Mouse (Mus musculus): ENCODE measurements around the gene Mast1. TPM values are rescaled to one million over a fixed set of nuclear protein-coding genes. Genes with fewer than 3 reads are reported as not detected.
A peak's percentile ranks its signal among the peaks of the same experiment; 100 is the strongest.

The Mast1 gene
- polyA plus RNA-seq, 1 experiment from 2014 or later: 1.2 TPM

- 33% methylated on average over 3 of the region's 3 CpGs for WGBS
- ATAC-seq: no peak
- peaks cover 31% of the 10 kb centered on the region for H3K4me1 ChIP-seq (ENCODE audit: control insufficient read depth, insufficient read depth, low read length)
- no peaks in the 10 kb centered on the region for H3K9me3 ChIP-seq (ENCODE audit: control insufficient read depth, low read length)
- H3K27ac ChIP-seq (ENCODE audit: low read length): peak overlapping the region; percentile 50
- no peaks in the 10 kb centered on the region for H3K27me3 ChIP-seq (replicated peaks; ENCODE audit: control insufficient read depth, insufficient read depth, low read length)
- peak overlapping the region; percentile 11; the same call in 1 of the 2 replicates for H3K9ac ChIP-seq (ENCODE audit: low read depth, low read length)
- H3K4me2 ChIP-seq (ENCODE audit: low read depth, low read length): no peak overlapping the region; the same call in 1 of the 2 replicates
- 0 out of 2 replicates have a peak, but pooled peaks cover 3% of the 10 kb centered on the region for H3K36me3 ChIP-seq (ENCODE audit: control insufficient read depth, insufficient read depth, low read length)
- no peak overlapping the region for H3K4me3 ChIP-seq (ENCODE audit: low read length)
Observed at GRCm38 (mm10) chr8:84966603-84967002, 29.4 kb upstream of the Mast1 start.

- Histone ChIP-seq H3K9ac (ENCODE audit: low read depth, low read length) (peak overlapping the region; percentile 77), H3K27ac (ENCODE audit: low read length) (peak overlapping the region; percentile 72), H3K4me3 (ENCODE audit: low read length) (peak overlapping the region; percentile 65), H3K9me3 (ENCODE audit: control insufficient read depth, low read length) (no peaks in the 10 kb centered on the region), H3K4me1 (ENCODE audit: control insufficient read depth, insufficient read depth, low read length) (peaks cover 26% of the 10 kb centered on the region), H3K4me2 (ENCODE audit: low read depth, low read length) (peak overlapping the region; percentile 93), H3K27me3 (replicated peaks; ENCODE audit: control insufficient read depth, insufficient read depth, low read length) (no peaks in the 10 kb centered on the region), H3K36me3 (ENCODE audit: control insufficient read depth, insufficient read depth, low read length) (0 out of 2 replicates have a peak, but pooled peaks cover 4% of the 10 kb centered on the region)
- WGBS: under 1% methylated on average over 41 of the region's 41 CpGs
- peak; percentile 89 for ATAC-seq
Observed at GRCm38 (mm10) chr8:84965731-84966291, 28.7 kb upstream of the Mast1 start.

DNA sequence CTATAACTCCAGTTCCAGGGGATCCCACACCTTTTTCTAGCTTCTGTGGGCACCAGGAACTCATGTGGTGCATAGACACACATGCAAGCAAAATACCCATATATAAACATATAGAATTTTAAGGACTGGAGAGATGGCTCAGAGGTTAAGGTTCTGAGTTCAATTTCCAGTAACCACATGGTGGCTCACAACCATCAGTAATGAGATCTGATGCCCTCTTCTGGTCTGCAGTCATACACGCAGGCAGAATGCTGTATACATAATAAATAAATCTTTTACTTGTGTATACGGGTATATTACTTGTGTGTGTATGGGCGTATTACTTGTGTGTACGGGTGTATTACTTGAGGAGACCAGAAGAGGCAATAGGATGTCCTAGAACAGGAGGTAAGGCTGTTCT lies 26.8 kb upstream of the Mast1 start:
- WGBS: 84% methylated on average over 4 of the region's 4 CpGs
- Histone ChIP-seq H3K36me3 (ENCODE audit: control insufficient read depth, insufficient read depth, low read length) (0 out of 2 replicates have a peak, but pooled peaks cover 4% of the 10 kb centered on the region), H3K27me3 (replicated peaks; ENCODE audit: control insufficient read depth, insufficient read depth, low read length) (no peaks in the 10 kb centered on the region), H3K4me1 (ENCODE audit: control insufficient read depth, insufficient read depth, low read length) (peaks cover 21% of the 10 kb centered on the region), H3K27ac (ENCODE audit: low read length) (no peak overlapping the region), H3K4me2 (ENCODE audit: low read depth, low read length) (no peak overlapping the region), H3K4me3 (ENCODE audit: low read length) (no peak overlapping the region), H3K9ac (ENCODE audit: low read depth, low read length) (no peak overlapping the region), H3K9me3 (ENCODE audit: control insufficient read depth, low read length) (no peaks in the 10 kb centered on the region)
- no peak for ATAC-seq

DNA sequence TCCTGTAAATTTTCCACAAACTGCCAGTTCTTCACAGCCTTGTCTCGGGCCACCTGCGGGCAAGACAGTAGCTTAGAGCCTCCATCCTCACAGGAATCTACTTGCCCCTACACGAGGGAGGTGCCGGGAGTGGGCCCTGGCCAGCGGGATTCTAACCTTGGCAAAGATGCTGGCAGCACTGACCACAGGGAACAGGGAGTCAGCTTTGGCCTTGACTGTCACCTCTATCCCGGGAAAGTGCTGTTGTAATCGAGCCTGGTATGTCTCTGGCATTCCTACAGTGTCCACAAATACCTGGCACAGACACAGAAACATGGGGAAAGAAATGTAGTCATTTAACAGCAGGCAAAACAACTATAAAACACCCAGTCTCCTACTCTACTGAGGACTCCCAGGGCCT lies 22.7 kb upstream of the Mast1 start:
- 91% methylated on average over 7 of the region's 7 CpGs for WGBS
- Histone ChIP-seq H3K4me2 (ENCODE audit: low read depth, low read length) (no peak overlapping the region), H3K4me3 (ENCODE audit: low read length) (no peak overlapping the region), H3K27me3 (replicated peaks; ENCODE audit: control insufficient read depth, insufficient read depth, low read length) (no peaks in the 10 kb centered on the region), H3K9ac (ENCODE audit: low read depth, low read length) (no peak overlapping the region), H3K27ac (ENCODE audit: low read length) (no peak overlapping the region), H3K9me3 (ENCODE audit: control insufficient read depth, low read length) (no peaks in the 10 kb centered on the region), H3K4me1 (ENCODE audit: control insufficient read depth, insufficient read depth, low read length) (peaks cover 1% of the 10 kb centered on the region), H3K36me3 (ENCODE audit: control insufficient read depth, insufficient read depth, low read length) (peaks cover 4% of the 10 kb centered on the region; the same call in 1 of the 2 replicates)
- ATAC-seq: no peak

GRCm38 (mm10) chr8:84956768-84957167 lies 19.6 kb upstream of the Mast1 start:
- H3K27ac ChIP-seq (ENCODE audit: low read length): no peak overlapping the region
- H3K4me2 ChIP-seq (ENCODE audit: low read depth, low read length): no peak overlapping the region
- no peak for ATAC-seq
- H3K27me3 ChIP-seq (replicated peaks; ENCODE audit: control insufficient read depth, insufficient read depth, low read length): no peaks in the 10 kb centered on the region; the same call in 1 of the 2 replicates
- H3K9ac ChIP-seq (ENCODE audit: low read depth, low read length): no peak overlapping the region
- peaks cover 2% of the 10 kb centered on the region; the same call in 1 of the 2 replicates for H3K36me3 ChIP-seq (ENCODE audit: control insufficient read depth, insufficient read depth, low read length)
- H3K9me3 ChIP-seq (ENCODE audit: control insufficient read depth, low read length): no peaks in the 10 kb centered on the region
- no peaks in the 10 kb centered on the region for H3K4me1 ChIP-seq (ENCODE audit: control insufficient read depth, insufficient read depth, low read length)
- WGBS: 48% methylated on average over 2 of the region's 2 CpGs
- H3K4me3 ChIP-seq (ENCODE audit: low read length): no peak overlapping the region

DNA sequence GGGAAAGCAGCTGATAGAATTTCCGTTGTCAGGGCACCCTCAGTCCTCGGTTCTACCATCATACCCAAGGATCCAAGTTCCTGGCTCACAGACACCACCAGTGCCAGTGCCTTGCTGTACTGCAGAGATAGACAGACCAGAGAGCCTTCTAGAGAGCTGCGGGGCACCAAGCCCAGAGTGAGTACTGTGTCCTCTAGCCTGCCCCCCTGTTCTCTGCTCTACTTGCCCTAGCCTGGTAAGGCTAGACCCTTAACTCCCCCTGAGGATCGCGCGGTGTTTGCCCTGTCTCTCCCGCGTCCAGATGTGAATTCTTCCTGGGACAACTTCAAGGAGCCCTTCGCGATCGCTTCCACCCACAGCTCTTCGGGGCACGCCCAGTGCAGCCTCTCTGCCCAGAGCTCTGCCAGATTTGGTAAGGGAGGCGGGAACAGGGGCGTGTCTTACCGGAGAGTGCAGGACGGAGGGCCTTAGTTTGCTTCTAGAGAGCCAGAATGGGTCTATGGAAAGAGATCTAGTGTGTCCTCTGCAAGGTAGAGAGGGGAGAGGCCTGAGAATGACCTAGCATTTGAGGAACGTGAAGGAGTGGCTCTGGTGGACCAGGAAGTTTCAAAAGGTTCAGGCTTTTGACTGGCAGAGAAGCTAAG lies 15.6 kb upstream of the Mast1 start:
- no peak overlapping the region for H3K27ac ChIP-seq (ENCODE audit: low read length)
- H3K4me3 ChIP-seq (ENCODE audit: low read length): 0 out of 2 replicates have a peak overlapping the region, but pooled peaks have one; percentile 11
- peak; percentile 75 for ATAC-seq
- 7% methylated on average over 18 of the region's 18 CpGs for WGBS
- peaks cover 11% of the 10 kb centered on the region; the same call in 1 of the 2 replicates for H3K27me3 ChIP-seq (replicated peaks; ENCODE audit: control insufficient read depth, insufficient read depth, low read length)
- H3K4me1 ChIP-seq (ENCODE audit: control insufficient read depth, insufficient read depth, low read length): no peaks in the 10 kb centered on the region
- no peak overlapping the region for H3K9ac ChIP-seq (ENCODE audit: low read depth, low read length)
- no peaks in the 10 kb centered on the region; the same call in 1 of the 2 replicates for H3K36me3 ChIP-seq (ENCODE audit: control insufficient read depth, insufficient read depth, low read length)
- H3K9me3 ChIP-seq (ENCODE audit: control insufficient read depth, low read length): no peaks in the 10 kb centered on the region
- peak overlapping the region; percentile 37 for H3K4me2 ChIP-seq (ENCODE audit: low read depth, low read length)

DNA sequence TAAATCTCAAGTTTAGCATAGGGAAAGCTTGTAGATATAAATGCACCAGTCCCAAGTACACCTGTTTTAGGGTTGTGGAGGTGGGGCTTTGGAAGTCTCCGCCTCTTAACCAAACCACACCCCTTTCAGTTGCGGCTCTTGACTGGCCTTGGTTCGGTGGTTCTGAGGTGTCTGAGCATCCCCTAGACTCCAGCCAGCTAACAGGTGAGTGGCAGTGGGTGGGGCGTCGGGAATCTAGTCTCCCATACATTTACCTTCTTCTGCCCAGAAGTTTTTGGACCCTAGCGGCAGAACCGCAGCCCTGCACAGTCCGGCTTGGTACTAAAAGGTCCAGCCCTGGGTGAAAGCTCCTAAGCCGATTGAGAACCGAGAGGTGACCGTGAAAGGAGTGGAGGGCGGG lies 12.6 kb upstream of the Mast1 start:
- Histone ChIP-seq H3K27ac (ENCODE audit: low read length) (no peak overlapping the region), H3K4me3 (ENCODE audit: low read length) (no peak overlapping the region), H3K4me1 (ENCODE audit: control insufficient read depth, insufficient read depth, low read length) (peaks cover 9% of the 10 kb centered on the region), H3K27me3 (replicated peaks; ENCODE audit: control insufficient read depth, insufficient read depth, low read length) (peaks cover 36% of the 10 kb centered on the region), H3K9me3 (ENCODE audit: control insufficient read depth, low read length) (no peaks in the 10 kb centered on the region), H3K4me2 (ENCODE audit: low read depth, low read length) (no peak overlapping the region), H3K9ac (ENCODE audit: low read depth, low read length) (no peak overlapping the region), H3K36me3 (ENCODE audit: control insufficient read depth, insufficient read depth, low read length) (no peaks in the 10 kb centered on the region)
- ATAC-seq: no peak
- WGBS: 26% methylated on average over 12 of the region's 12 CpGs

DNA sequence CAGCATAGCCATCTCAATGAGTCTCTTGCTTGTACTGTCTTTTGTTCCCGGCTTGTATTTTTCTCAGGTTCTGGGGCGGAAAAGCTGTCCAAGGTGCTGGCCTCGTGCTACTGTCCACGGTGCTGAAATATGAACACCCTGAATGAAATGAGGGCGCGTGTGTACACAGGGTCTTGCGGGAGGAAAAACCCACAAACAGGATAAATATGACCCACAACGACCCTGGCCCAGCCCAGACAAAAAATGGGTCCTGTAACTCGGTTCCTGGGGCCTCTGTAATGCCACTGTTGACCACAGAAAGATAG lies 10.0 kb upstream of the Mast1 start:
- 13% methylated on average over 9 of the region's 9 CpGs for WGBS
- peak; percentile 38; the same call in 1 of the 2 replicates for ATAC-seq
- Histone ChIP-seq H3K27me3 (replicated peaks; ENCODE audit: control insufficient read depth, insufficient read depth, low read length) (peaks cover 52% of the 10 kb centered on the region), H3K27ac (ENCODE audit: low read length) (no peak overlapping the region), H3K36me3 (ENCODE audit: control insufficient read depth, insufficient read depth, low read length) (no peaks in the 10 kb centered on the region), H3K9me3 (ENCODE audit: control insufficient read depth, low read length) (no peaks in the 10 kb centered on the region), H3K4me3 (ENCODE audit: low read length) (no peak overlapping the region), H3K4me2 (ENCODE audit: low read depth, low read length) (no peak overlapping the region), H3K4me1 (ENCODE audit: control insufficient read depth, insufficient read depth, low read length) (peaks cover 13% of the 10 kb centered on the region), H3K9ac (ENCODE audit: low read depth, low read length) (no peak overlapping the region)

- H3K9ac ChIP-seq (ENCODE audit: low read depth, low read length): no peak within 1 kb of the TSS; the same call in 1 of the 2 replicates
- peaks cover 52% of the 10 kb centered on the region for H3K27me3 ChIP-seq (replicated peaks; ENCODE audit: control insufficient read depth, insufficient read depth, low read length)
- 12% methylated on average over 17 of the region's 17 CpGs for WGBS
Observed at GRCm38 (mm10) chr8:84946528-84947240, 9.5 kb upstream of the Mast1 start, which contains the start of gene Rtbdn. TSS of gene Rtbdn (plus strand) at chr8:84946991.

More at GRCm38 (mm10) chr8:84946528-84947240, 9.5 kb upstream of the Mast1 start, which contains the start of gene Rtbdn:
- no peaks in the 10 kb centered on the region for H3K36me3 ChIP-seq (ENCODE audit: control insufficient read depth, insufficient read depth, low read length)
- H3K4me3 ChIP-seq (ENCODE audit: low read length): peak within 1 kb of the TSS; percentile 43
- 0 out of 2 replicates have a peak, but pooled peaks have one; percentile 13 for ATAC-seq
- peak within 1 kb of the TSS; percentile 73 for H3K4me2 ChIP-seq (ENCODE audit: low read depth, low read length)
- peaks cover 13% of the 10 kb centered on the region for H3K4me1 ChIP-seq (ENCODE audit: control insufficient read depth, insufficient read depth, low read length)
- H3K9me3 ChIP-seq (ENCODE audit: control insufficient read depth, low read length): no peaks in the 10 kb centered on the region
- no peak within 1 kb of the TSS for H3K27ac ChIP-seq (ENCODE audit: low read length)
